In genomic region chr1:127380749-127381501, GRCm38 (mm10) we compare ENCODE assay signal across 11 mouse cellular contexts.
A peak's percentile ranks its signal among the peaks of the same experiment; 100 is the strongest.
DNase-seq lines count a peak whose midpoint lies in the region; ATAC-seq and TF ChIP-seq lines count a peak whose summit lies in the region.
"Had no signal": no experiment of that assay in that cellular context is flagged by ENCODE, and none has a peak within 500 bp of the region (broad histone marks: within the 10 kb centered on the region; RNA-seq: fewer than 3 reads in every experiment).

No protein-coding gene starts in this region.

- no peak for ATAC-seq in embryonic facial prominence, embryonic 14.5 days (ENCODE audit: low read depth)
- no peak for ATAC-seq in limb, embryonic 14.5 days (ENCODE audit: low FRiP score, low read depth)
- no peak for ATAC-seq in midbrain, embryonic 14.5 days (ENCODE audit: low FRiP score, low TSS enrichment)
- ATAC-seq in megakaryocyte-erythroid progenitor cell, adult 5-6 weeks (replicated peaks; ENCODE audit: low FRiP score, low TSS enrichment, poor library complexity, severe bottlenecking) = no peak

- H3K27ac ChIP-seq in embryonic facial prominence, embryonic 14.5 days (replicated peaks; ENCODE audit: low read depth, low read length) = no peak overlapping the region
- H3K27ac ChIP-seq in embryonic facial prominence, embryonic 10.5 days (replicated peaks) = no peak overlapping the region
- no peak overlapping the region for H3K27ac ChIP-seq in limb, embryonic 14.5 days (replicated peaks; ENCODE audit: low read depth, low read length)
- no peak overlapping the region for H3K27ac ChIP-seq in limb, embryonic 10.5 days
- H3K27ac ChIP-seq in midbrain, embryonic 14.5 days (replicated peaks; ENCODE audit: low read depth, low read length) = peak overlapping the region; percentile 45; the same call in 1 of the 2 replicates
- H3K27ac ChIP-seq: limb, embryonic 13.5 days had no signal

- 0 out of 2 replicates have a peak, but pooled peaks cover 7% of the 10 kb centered on the region for H3K36me3 ChIP-seq in embryonic facial prominence, embryonic 14.5 days (ENCODE audit: control insufficient read depth, insufficient read depth, low read length)
- peaks cover 11% of the 10 kb centered on the region for H3K36me3 ChIP-seq in embryonic facial prominence, embryonic 10.5 days (replicated peaks)
- H3K36me3 ChIP-seq in limb, embryonic 14.5 days (ENCODE audit: control insufficient read depth, insufficient read depth, low read length) = peaks cover 9% of the 10 kb centered on the region
- H3K36me3 ChIP-seq in limb, embryonic 10.5 days = peaks cover 4% of the 10 kb centered on the region; the same call in 1 of the 2 replicates
- H3K36me3 ChIP-seq in midbrain, embryonic 14.5 days (ENCODE audit: control insufficient read depth, insufficient read depth, low read length) = 0 out of 2 replicates have a peak, but pooled peaks cover 7% of the 10 kb centered on the region

- no peak overlapping the region for H3K4me3 ChIP-seq in embryonic facial prominence, embryonic 14.5 days (ENCODE audit: low read depth, low read length)
- no peak overlapping the region for H3K4me3 ChIP-seq in embryonic facial prominence, embryonic 10.5 days
- no peak overlapping the region for H3K4me3 ChIP-seq in limb, embryonic 14.5 days (replicated peaks; ENCODE audit: low read length)
- H3K4me3 ChIP-seq in limb, embryonic 10.5 days = no peak overlapping the region
- no peak overlapping the region for H3K4me3 ChIP-seq in midbrain, embryonic 14.5 days (replicated peaks; ENCODE audit: low read depth, low read length)
- H3K4me3 ChIP-seq: limb, embryonic 13.5 days; myocyte had no signal

- no peaks in the 10 kb centered on the region for H3K9me3 ChIP-seq in embryonic facial prominence, embryonic 14.5 days (ENCODE audit: control insufficient read depth, low read length)
- no peaks in the 10 kb centered on the region for H3K9me3 ChIP-seq in embryonic facial prominence, embryonic 10.5 days
- no peaks in the 10 kb centered on the region for H3K9me3 ChIP-seq in limb, embryonic 14.5 days (ENCODE audit: control insufficient read depth, low read length)
- H3K9me3 ChIP-seq in limb, embryonic 10.5 days (replicated peaks) = no peaks in the 10 kb centered on the region
- no peaks in the 10 kb centered on the region for H3K9me3 ChIP-seq in midbrain, embryonic 14.5 days (ENCODE audit: control insufficient read depth, low read length)
- H3K9me3 ChIP-seq: limb, embryonic 13.5 days had no signal

- 55% methylated on average over 11 of the region's 13 CpGs for WGBS in embryonic facial prominence, embryonic 14.5 days
- WGBS in embryonic facial prominence, embryonic 10.5 days = 79% methylated on average over 13 of the region's 13 CpGs
- 51% methylated on average over 13 of the region's 13 CpGs for WGBS in limb, embryonic 14.5 days
- 82% methylated on average over 13 of the region's 13 CpGs for WGBS in limb, embryonic 10.5 days
- WGBS in midbrain, embryonic 14.5 days = 58% methylated on average over 13 of the region's 13 CpGs

- no peaks in the 10 kb centered on the region for H3K27me3 ChIP-seq in embryonic facial prominence, embryonic 14.5 days (replicated peaks; ENCODE audit: control insufficient read depth, insufficient read depth, low read length)
- no peaks in the 10 kb centered on the region for H3K27me3 ChIP-seq in embryonic facial prominence, embryonic 10.5 days (replicated peaks; ENCODE audit: low read depth, poor library complexity, severe bottlenecking)
- H3K27me3 ChIP-seq in limb, embryonic 14.5 days (ENCODE audit: control insufficient read depth, insufficient read depth, low read length) = no peaks in the 10 kb centered on the region
- no peaks in the 10 kb centered on the region for H3K27me3 ChIP-seq in limb, embryonic 10.5 days (ENCODE audit: low read depth, poor library complexity, severe bottlenecking)
- no peaks in the 10 kb centered on the region for H3K27me3 ChIP-seq in midbrain, embryonic 14.5 days (ENCODE audit: control insufficient read depth, insufficient read depth, low read length)
- H3K27me3 ChIP-seq: limb, embryonic 13.5 days had no signal

- no peak for TF ChIP-seq POLR2A in limb, embryonic 14.5 days (IDR thresholded peaks at IDR 0.05; ENCODE audit: borderline replicate concordance, extremely low read depth, insufficient read depth, insufficient read length)

- no peak for DNase-seq in embryonic facial prominence, embryonic 14.5 days (ENCODE audit: low spot score)
- no peak for DNase-seq in embryonic facial prominence, embryonic 10.5 days (ENCODE audit: low spot score)
- DNase-seq in limb, embryonic 14.5 days (ENCODE audit: low spot score) = peak; percentile 17
- DNase-seq in limb, embryonic 10.5 days (ENCODE audit: low spot score) = no peak
- DNase-seq in cerebellum, postnatal 36 days = peak; percentile 15 to 16
- DNase-seq in midbrain, embryonic 14.5 days = peak; percentile 28
- DNase-seq in gastrocnemius, postnatal 25 days = no peak
- DNase-seq: gastrocnemius, postnatal 36 days had no signal

- H3K4me1 ChIP-seq in embryonic facial prominence, embryonic 14.5 days (ENCODE audit: control insufficient read depth, insufficient read depth, low read length) = peaks cover 10% of the 10 kb centered on the region
- peaks cover 11% of the 10 kb centered on the region; the same call in 1 of the 2 replicates for H3K4me1 ChIP-seq in embryonic facial prominence, embryonic 10.5 days
- no peaks in the 10 kb centered on the region for H3K4me1 ChIP-seq in limb, embryonic 14.5 days (ENCODE audit: control insufficient read depth, insufficient read depth, low read length)
- peaks cover 7% of the 10 kb centered on the region; the same call in 1 of the 2 replicates for H3K4me1 ChIP-seq in limb, embryonic 10.5 days
- peaks cover 15% of the 10 kb centered on the region; the same call in 1 of the 2 replicates for H3K4me1 ChIP-seq in midbrain, embryonic 14.5 days (ENCODE audit: control insufficient read depth, insufficient read depth, low read length)

- H3K4me2 ChIP-seq in embryonic facial prominence, embryonic 14.5 days (ENCODE audit: low read depth, low read length) = no peak overlapping the region
- no peak overlapping the region for H3K4me2 ChIP-seq in limb, embryonic 14.5 days (replicated peaks; ENCODE audit: low read depth, low read length, severe bottlenecking)
- H3K4me2 ChIP-seq in midbrain, embryonic 14.5 days (ENCODE audit: low read length) = no peak overlapping the region
- H3K4me2 ChIP-seq: limb, embryonic 13.5 days had no signal

- 0 out of 2 replicates have a peak overlapping the region, but pooled peaks have one; percentile 3 for H3K9ac ChIP-seq in embryonic facial prominence, embryonic 14.5 days (ENCODE audit: low read depth, low read length)
- H3K9ac ChIP-seq in limb, embryonic 14.5 days (ENCODE audit: low read depth, low read length, severe bottlenecking) = no peak overlapping the region
- H3K9ac ChIP-seq in midbrain, embryonic 14.5 days (replicated peaks; ENCODE audit: low read length) = no peak overlapping the region
- H3K9ac ChIP-seq: limb, embryonic 13.5 days had no signal

Comparison
In these comparisons a context has a peak if more than half of its experiments do, and no peak if none do; other contexts are left out.
1. DNase-seq: peak in limb, embryonic 14.5 days (single experiment), cerebellum, postnatal 36 days (2 of 2) and midbrain, embryonic 14.5 days (single experiment); none in embryonic facial prominence, embryonic 14.5 days (single experiment), embryonic facial prominence, embryonic 10.5 days (single experiment), limb, embryonic 10.5 days (single experiment) and gastrocnemius, postnatal 25 days (single experiment).